Mouse (Mus musculus): Measurements from ENCODE around the gene Nkx2-3. TPM values are rescaled to one million over a fixed set of nuclear protein-coding genes. Genes with fewer than 3 reads are reported as not detected.

Nkx2-3 gene
- polyA plus RNA-seq, 1 experiment = 0.18 TPM

- H3K4me3 ChIP-seq (replicated peaks) = no peak overlapping the region
- TF ChIP-seq FLI1 (IDR thresholded peaks at IDR 0.05; ENCODE audit: low read length) = no peak
- no peak for TF ChIP-seq GATA1 (IDR thresholded peaks at IDR 0.05; ENCODE audit: borderline replicate concordance, low read length)
- no peaks in the 10 kb centered on the region for H3K36me3 ChIP-seq (replicated peaks; ENCODE audit: low read length)
- H3K27me3 ChIP-seq (replicated peaks) = peaks cover 70% of the 10 kb centered on the region
- H3K4me1 ChIP-seq = no peaks in the 10 kb centered on the region
- H3K9me3 ChIP-seq = no peaks in the 10 kb centered on the region
These were observed 20.1 kb upstream of the Nkx2-3 start for GRCm38 (mm10) chr19:43592026-43592425.

DNA sequence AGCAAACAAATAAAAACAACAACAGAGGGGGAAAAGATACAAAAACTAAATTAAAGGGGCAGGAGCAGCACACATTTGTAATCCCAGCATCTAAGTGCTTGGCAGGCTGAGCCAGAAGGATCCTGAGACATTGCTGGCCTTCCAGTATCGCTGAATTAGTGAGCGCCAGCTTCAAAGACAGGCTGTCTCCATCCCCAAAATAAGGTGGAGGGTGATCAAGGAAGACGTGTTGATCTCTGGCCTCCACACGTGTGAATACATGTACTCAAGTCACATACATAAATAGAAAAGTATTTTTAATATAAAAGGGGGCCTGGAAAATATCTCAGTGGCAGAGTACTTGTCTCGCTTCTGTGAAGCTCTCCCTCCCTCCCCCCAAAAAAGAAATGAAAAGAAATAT lies 15.1 kb upstream of the Nkx2-3 start:
- TF ChIP-seq GATA1 (IDR thresholded peaks at IDR 0.05; ENCODE audit: borderline replicate concordance, low read length) = no peak
- peaks cover 86% of the 10 kb centered on the region for H3K27me3 ChIP-seq (replicated peaks)
- peaks cover 15% of the 10 kb centered on the region for H3K4me1 ChIP-seq
- no peaks in the 10 kb centered on the region for H3K9me3 ChIP-seq
- no peak overlapping the region for H3K4me3 ChIP-seq (replicated peaks)
- H3K36me3 ChIP-seq (replicated peaks; ENCODE audit: low read length) = no peaks in the 10 kb centered on the region

GRCm38 (mm10) chr19:43598741-43599660 lies 13.1 kb upstream of the Nkx2-3 start:
- Histone ChIP-seq H3K27me3 (replicated peaks) (peaks cover 92% of the 10 kb centered on the region), H3K36me3 (replicated peaks; ENCODE audit: low read length) (no peaks in the 10 kb centered on the region), H3K4me3 (replicated peaks) (no peak overlapping the region), H3K9me3 (no peaks in the 10 kb centered on the region), H3K4me1 (peaks cover 15% of the 10 kb centered on the region)
- no peak for TF ChIP-seq GATA1 (IDR thresholded peaks at IDR 0.05; ENCODE audit: borderline replicate concordance, low read length)
- no peak for TF ChIP-seq FLI1 (IDR thresholded peaks at IDR 0.05; ENCODE audit: low read length)

GRCm38 (mm10) chr19:43599776-43600544 lies 12.2 kb upstream of the Nkx2-3 start:
- Histone ChIP-seq H3K4me1 (peaks cover 19% of the 10 kb centered on the region), H3K4me3 (replicated peaks) (peak overlapping the region; percentile 69), H3K36me3 (replicated peaks; ENCODE audit: low read length) (no peaks in the 10 kb centered on the region), H3K9me3 (no peaks in the 10 kb centered on the region), H3K27me3 (replicated peaks) (peaks cover 97% of the 10 kb centered on the region)
- TF ChIP-seq FLI1 (IDR thresholded peaks at IDR 0.05; ENCODE audit: low read length) (no peak), GATA1 (IDR thresholded peaks at IDR 0.05; ENCODE audit: borderline replicate concordance, low read length) (no peak)

GRCm38 (mm10) chr19:43600545-43601331 lies 11.4 kb upstream of the Nkx2-3 start:
- Histone ChIP-seq H3K4me3 (replicated peaks) (no peak overlapping the region), H3K36me3 (replicated peaks; ENCODE audit: low read length) (no peaks in the 10 kb centered on the region), H3K9me3 (no peaks in the 10 kb centered on the region), H3K4me1 (peaks cover 19% of the 10 kb centered on the region), H3K27me3 (replicated peaks) (peaks cover 97% of the 10 kb centered on the region)
- TF ChIP-seq FLI1 (IDR thresholded peaks at IDR 0.05; ENCODE audit: low read length) (no peak), GATA1 (IDR thresholded peaks at IDR 0.05; ENCODE audit: borderline replicate concordance, low read length) (no peak)

DNA sequence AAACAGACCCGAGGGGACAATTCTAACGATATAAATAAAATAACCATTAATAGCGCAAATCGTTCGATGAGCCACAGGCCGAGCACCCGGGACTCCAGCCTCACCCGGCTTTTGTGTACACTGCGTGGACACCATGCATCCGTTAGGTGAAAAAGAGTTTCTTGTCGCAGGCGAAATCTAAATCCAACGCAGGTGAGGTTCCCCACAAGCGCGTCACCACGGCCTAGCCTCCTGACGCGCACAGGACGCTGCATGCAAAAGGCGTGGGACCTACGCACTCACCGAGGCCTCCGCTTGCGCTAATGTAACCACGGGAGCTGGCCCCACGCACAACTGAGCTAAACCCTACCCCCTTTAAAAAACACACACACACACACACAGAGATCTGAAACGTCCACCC lies 10.7 kb upstream of the Nkx2-3 start:
- Histone ChIP-seq H3K4me3 (replicated peaks) (no peak overlapping the region), H3K9me3 (no peaks in the 10 kb centered on the region), H3K36me3 (replicated peaks; ENCODE audit: low read length) (no peaks in the 10 kb centered on the region), H3K27me3 (replicated peaks) (peaks cover 97% of the 10 kb centered on the region), H3K4me1 (peaks cover 20% of the 10 kb centered on the region)
- TF ChIP-seq GATA1 (IDR thresholded peaks at IDR 0.05; ENCODE audit: borderline replicate concordance, low read length) (no peak), FLI1 (IDR thresholded peaks at IDR 0.05; ENCODE audit: low read length) (no peak)

GRCm38 (mm10) chr19:43601996-43602590 lies 10.0 kb upstream of the Nkx2-3 start:
- Histone ChIP-seq H3K9me3 (no peaks in the 10 kb centered on the region), H3K4me3 (replicated peaks) (no peak overlapping the region), H3K27me3 (replicated peaks) (peaks cover 98% of the 10 kb centered on the region), H3K4me1 (peaks cover 27% of the 10 kb centered on the region), H3K36me3 (replicated peaks; ENCODE audit: low read length) (no peaks in the 10 kb centered on the region)
- no peak for TF ChIP-seq GATA1 (IDR thresholded peaks at IDR 0.05; ENCODE audit: borderline replicate concordance, low read length)
- TF ChIP-seq FLI1 (IDR thresholded peaks at IDR 0.05; ENCODE audit: low read length) = no peak

GRCm38 (mm10) chr19:43603521-43603920 lies 8.6 kb upstream of the Nkx2-3 start:
- TF ChIP-seq FLI1 (IDR thresholded peaks at IDR 0.05; ENCODE audit: low read length) = no peak
- TF ChIP-seq GATA1 (IDR thresholded peaks at IDR 0.05; ENCODE audit: borderline replicate concordance, low read length) = no peak
- peaks cover 99% of the 10 kb centered on the region for H3K27me3 ChIP-seq (replicated peaks)

DNA sequence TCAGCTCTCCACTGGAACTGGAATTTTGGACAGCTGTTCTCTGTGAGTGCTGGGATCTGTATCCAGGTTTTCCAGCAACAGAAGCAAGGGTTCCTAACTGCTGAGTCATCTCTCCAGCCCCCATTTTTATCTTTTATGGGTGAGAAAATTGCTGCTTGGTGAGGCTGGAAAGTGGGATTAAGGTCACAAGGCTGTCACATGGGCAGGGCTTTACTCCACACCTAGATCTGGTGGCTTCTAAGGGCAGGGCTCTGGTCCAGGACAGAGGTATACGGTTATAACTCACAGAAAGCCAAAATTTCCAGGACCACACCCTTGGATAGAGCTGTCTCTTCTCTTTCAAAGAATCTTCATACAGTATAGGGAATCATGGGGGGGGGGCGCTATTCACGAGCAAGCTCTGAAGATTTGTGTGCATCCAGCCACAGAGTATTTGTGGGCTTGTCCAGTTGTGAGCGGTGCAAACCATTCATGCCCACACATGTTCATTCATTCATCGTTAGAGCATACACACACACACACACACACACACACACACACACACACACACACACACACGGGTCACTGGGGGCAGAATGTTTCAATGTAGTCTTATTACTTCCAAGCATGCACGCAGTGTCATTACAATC lies 7.5 kb upstream of the Nkx2-3 start:
- Histone ChIP-seq H3K4me3 (replicated peaks) (no peak overlapping the region), H3K27me3 (replicated peaks) (peaks cover 97% of the 10 kb centered on the region), H3K36me3 (replicated peaks; ENCODE audit: low read length) (no peaks in the 10 kb centered on the region), H3K9me3 (no peaks in the 10 kb centered on the region), H3K4me1 (peaks cover 36% of the 10 kb centered on the region)
- TF ChIP-seq FLI1 (IDR thresholded peaks at IDR 0.05; ENCODE audit: low read length) (no peak), GATA1 (IDR thresholded peaks at IDR 0.05; ENCODE audit: borderline replicate concordance, low read length) (no peak)

More at GRCm38 (mm10) chr19:43603521-43603920, 8.6 kb upstream of the Nkx2-3 start:
- Histone ChIP-seq H3K9me3 (no peaks in the 10 kb centered on the region), H3K36me3 (replicated peaks; ENCODE audit: low read length) (no peaks in the 10 kb centered on the region), H3K4me1 (peaks cover 38% of the 10 kb centered on the region), H3K4me3 (replicated peaks) (no peak overlapping the region)
